Mouse (Mus musculus) left cerebral cortex, adult 9 months (tissue): ENCODE results near the gene Olfr992.
"Not testable (repeated sequence)": the region's sequence is repeated elsewhere in the genome, so short reads cannot be mapped to it uniquely, and the experiment has no call there.

Experiments used
- DNase-seq, 2 experiments: peaks; one replicate each; pipeline ENCODE4 v3.0.0; 2022; ENCODE audit warnings: low spot score in 2 of 2

Olfr992 gene

GRCm38 (mm10) chr2:85409369-85409768, at the start of gene Olfr992:
Gene Olfr992 (minus strand): TSS chr2:85409469.
- no peak for DNase-seq

GRCm38 (mm10) chr2:85443539-85443938, 34.3 kb upstream of the Olfr992 start, which contains the start of gene Olfr995:
Gene Olfr995 (minus strand): TSS chr2:85443639.
- no peak for DNase-seq

- DNase-seq = no peak
Observed at GRCm38 (mm10) chr2:85442546-85442945, 33.3 kb upstream of the Olfr992 start.

- no peak for DNase-seq
Observed at GRCm38 (mm10) chr2:85436351-85436750, 27.1 kb upstream of the Olfr992 start, which contains the start of gene Olfr994. Gene Olfr994 (minus strand): TSS chr2:85436451.

GRCm38 (mm10) chr2:85425893-85426292, 16.6 kb upstream of the Olfr992 start:
- DNase-seq = peak; percentile 12 to 27

- no peak for DNase-seq
Observed at GRCm38 (mm10) chr2:85414777-85415176, 5.5 kb upstream of the Olfr992 start, which contains the start of gene Olfr993. Gene Olfr993 (minus strand): TSS chr2:85414877.

- not testable (repeated sequence) for DNase-seq
Observed at GRCm38 (mm10) chr2:85363127-85363526, 46.1 kb downstream of the Olfr992 start, which contains the start of gene Olfr988. Gene Olfr988 (minus strand): TSS chr2:85363227.
